In genomic region chr6:134743568-134743967, GRCm38 (mm10) we compare ENCODE assay signal across 16 mouse cellular contexts.
"Had no signal": no experiment of that assay in that cellular context is flagged by ENCODE, and none has a peak within 500 bp of the region (broad histone marks: within the 10 kb centered on the region; RNA-seq: fewer than 3 reads in every experiment).

No protein-coding gene starts in this region.

- ATAC-seq: lung, postnatal 0 days; midbrain, embryonic 13.5 days; midbrain, embryonic 15.5 days had no signal

- DNase-seq: lung, postnatal 14 days; lung, postnatal 36 days; right cerebral cortex, postnatal 14 days; thymus, adult 2 months; thymus, postnatal 25 days; thymus, postnatal 4 days had no signal

- H3K36me3 ChIP-seq: midbrain, embryonic 15.5 days had no signal

- H3K4me3 ChIP-seq: lung, embryonic 15.5 days; megakaryocyte, embryonic 14.5 days; midbrain, embryonic 13.5 days; midbrain, embryonic 15.5 days; neural tube, embryonic 12.5 days; stomach, embryonic 15.5 days had no signal

- H3K4me1 ChIP-seq: megakaryocyte, embryonic 14.5 days; midbrain, embryonic 13.5 days; midbrain, embryonic 15.5 days; neural tube, embryonic 12.5 days; stomach, embryonic 15.5 days had no signal

- H3K27me3 ChIP-seq: lung, embryonic 15.5 days; megakaryocyte, embryonic 14.5 days; midbrain, embryonic 13.5 days; midbrain, embryonic 15.5 days; neural tube, embryonic 12.5 days; stomach, embryonic 15.5 days had no signal

- H3K9me3 ChIP-seq: lung, embryonic 15.5 days; megakaryocyte, embryonic 14.5 days; midbrain, embryonic 13.5 days; midbrain, embryonic 15.5 days; neural tube, embryonic 12.5 days; stomach, embryonic 15.5 days had no signal

- H3K4me2 ChIP-seq: lung, embryonic 15.5 days; midbrain, embryonic 11.5 days; midbrain, embryonic 13.5 days; midbrain, embryonic 15.5 days; neural tube, embryonic 12.5 days; stomach, embryonic 15.5 days had no signal

- H3K9ac ChIP-seq: lung, embryonic 15.5 days; midbrain, embryonic 13.5 days; midbrain, embryonic 15.5 days; neural tube, embryonic 12.5 days; stomach, embryonic 15.5 days had no signal

- H3K27ac ChIP-seq: lung, embryonic 15.5 days; macrophage; midbrain, embryonic 13.5 days; midbrain, embryonic 15.5 days; neural tube, embryonic 12.5 days; stomach, embryonic 15.5 days; stomach, postnatal 0 days had no signal
